Mouse (Mus musculus): ENCODE data around the gene Cd177. TPM values are rescaled to one million over a fixed set of nuclear protein-coding genes. Genes with fewer than 3 reads are reported as not detected.
"Not testable (repeated sequence)": the region's sequence is repeated elsewhere in the genome, so short reads cannot be mapped to it uniquely, and the experiment has no call there.

The Cd177 gene
- polyA plus RNA-seq, 1 experiment from 2014 or later = 10.1 TPM

- Histone ChIP-seq H3K4me2 (no peak overlapping the region), H3K9ac (no peak overlapping the region), H3K27ac (replicated peaks) (no peak overlapping the region), H3K36me3 (replicated peaks) (no peaks in the 10 kb centered on the region), H3K4me3 (replicated peaks) (no peak overlapping the region), H3K9me3 (replicated peaks) (no peaks in the 10 kb centered on the region), H3K4me1 (replicated peaks) (no peaks in the 10 kb centered on the region), H3K27me3 (no peaks in the 10 kb centered on the region)
- ATAC-seq (ENCODE audit: insufficient read depth) = no peak
- WGBS (ENCODE audit: insufficient replicate concordance) = 22% methylated on average over 5 of the region's 5 CpGs
Observed at GRCm38 (mm10) chr7:24753476-24753875, 6.6 kb downstream of the Cd177 start.

- Histone ChIP-seq H3K27me3 (no peaks in the 10 kb centered on the region), H3K9ac (no peak overlapping the region), H3K36me3 (replicated peaks) (no peaks in the 10 kb centered on the region), H3K9me3 (replicated peaks) (no peaks in the 10 kb centered on the region), H3K4me3 (replicated peaks) (no peak overlapping the region), H3K4me1 (replicated peaks) (no peaks in the 10 kb centered on the region), H3K27ac (replicated peaks) (no peak overlapping the region), H3K4me2 (no peak overlapping the region)
- WGBS (ENCODE audit: insufficient replicate concordance) = 52% methylated on average over 2 of the region's 2 CpGs
- no peak for ATAC-seq (ENCODE audit: insufficient read depth)
Observed at GRCm38 (mm10) chr7:24751610-24752009, 8.5 kb downstream of the Cd177 start.

DNA sequence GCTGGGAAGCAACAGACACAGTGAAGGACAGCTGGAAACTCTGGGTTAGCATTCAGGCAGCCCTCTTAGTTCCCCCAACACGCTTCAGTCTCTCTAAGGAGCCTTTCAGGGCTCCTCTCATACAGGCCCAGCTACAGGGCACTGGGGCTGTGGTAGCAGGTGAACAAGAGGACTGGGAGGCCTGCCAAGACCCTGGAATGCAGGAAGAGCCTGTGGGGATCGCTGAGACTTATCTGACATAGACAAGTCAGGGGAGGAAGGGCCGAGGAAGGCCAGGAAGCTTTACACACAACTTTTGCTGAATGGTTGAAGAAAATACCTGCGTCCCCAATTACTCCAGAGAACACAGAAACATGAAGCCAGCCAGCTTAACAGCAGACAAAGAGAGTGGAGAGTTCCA, 9.4 kb downstream of the Cd177 start:
- no peaks in the 10 kb centered on the region for H3K9me3 ChIP-seq (replicated peaks)
- no peak overlapping the region for H3K9ac ChIP-seq
- no peak overlapping the region for H3K27ac ChIP-seq (replicated peaks)
- ATAC-seq (ENCODE audit: insufficient read depth) = no peak
- 29% methylated on average over 4 of the region's 4 CpGs for WGBS (ENCODE audit: insufficient replicate concordance)
- no peaks in the 10 kb centered on the region for H3K36me3 ChIP-seq (replicated peaks)
- no peak overlapping the region for H3K4me2 ChIP-seq
- no peaks in the 10 kb centered on the region for H3K27me3 ChIP-seq
- H3K4me1 ChIP-seq (replicated peaks) = no peaks in the 10 kb centered on the region
- no peak overlapping the region for H3K4me3 ChIP-seq (replicated peaks)

- WGBS (ENCODE audit: insufficient replicate concordance) = 18% methylated on average over 17 of the region's 17 CpGs
- peaks cover 2% of the 10 kb centered on the region; the same call in 1 of the 2 replicates for H3K4me1 ChIP-seq (replicated peaks)
- no peak overlapping the region for H3K9ac ChIP-seq
- no peaks in the 10 kb centered on the region for H3K36me3 ChIP-seq (replicated peaks)
- no peak for ATAC-seq (ENCODE audit: insufficient read depth)
- H3K4me2 ChIP-seq = peak overlapping the region; percentile 1; the same call in 1 of the 2 replicates
- no peaks in the 10 kb centered on the region for H3K27me3 ChIP-seq
- no peak overlapping the region for H3K4me3 ChIP-seq (replicated peaks)
- H3K27ac ChIP-seq (replicated peaks) = no peak overlapping the region
- H3K9me3 ChIP-seq (replicated peaks) = no peaks in the 10 kb centered on the region
Observed at GRCm38 (mm10) chr7:24735970-24736670, 24.0 kb downstream of the Cd177 start.

DNA sequence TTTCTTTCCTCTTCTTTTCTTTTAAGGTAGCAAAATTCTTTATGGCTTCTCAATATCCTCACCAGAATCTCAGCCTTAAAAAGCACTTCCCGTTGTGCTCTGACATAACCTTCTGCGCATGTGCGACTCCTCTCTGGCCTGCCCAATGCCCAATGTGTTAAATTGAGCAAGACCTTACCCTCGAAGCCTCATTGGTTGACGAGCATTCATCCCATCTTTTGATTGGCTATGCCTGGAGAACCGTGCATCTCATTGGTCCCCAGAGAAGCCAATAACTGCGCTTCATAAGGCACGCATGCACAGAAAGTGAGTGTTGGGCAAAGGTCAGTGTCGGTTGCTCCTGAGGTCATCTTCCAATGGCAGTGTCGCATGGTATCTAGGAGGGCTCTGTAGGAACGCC, 33.3 kb downstream of the Cd177 start, which contains the start of gene Gm4763:
Gm4763 (minus strand) TSS at position 101 of the 400 bp plus-strand sequence.
- H3K36me3 ChIP-seq (replicated peaks); ATAC-seq (ENCODE audit: insufficient read depth); H3K4me1 ChIP-seq (replicated peaks); H3K4me2 ChIP-seq; H3K9me3 ChIP-seq (replicated peaks); H3K27ac ChIP-seq (replicated peaks); H3K27me3 ChIP-seq; H3K9ac ChIP-seq; H3K4me3 ChIP-seq (replicated peaks): not testable (repeated sequence)
- WGBS (ENCODE audit: insufficient replicate concordance) = 74% methylated on average over 11 of the region's 11 CpGs

DNA sequence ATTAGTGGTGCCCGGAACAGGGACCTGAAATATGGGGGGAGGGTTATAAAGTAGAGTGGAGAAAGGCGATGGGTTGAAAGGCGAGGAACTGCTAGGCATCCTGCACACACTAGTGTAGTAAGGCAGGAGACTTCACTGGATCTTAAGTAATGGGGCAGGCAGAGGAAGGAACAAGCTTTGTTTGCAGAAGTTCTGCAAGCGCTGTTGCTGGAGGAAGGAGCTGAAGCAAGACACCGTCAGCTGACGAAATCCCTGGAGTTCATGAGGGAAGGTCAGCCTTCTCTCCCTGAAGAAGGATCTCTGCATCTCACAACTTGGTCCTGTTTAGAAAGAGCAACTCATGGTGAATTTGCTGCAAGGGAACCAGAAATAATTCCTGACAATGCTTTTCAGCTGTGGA, 45.1 kb downstream of the Cd177 start:
- Histone ChIP-seq H3K27me3 (no peaks in the 10 kb centered on the region), H3K4me2 (no peak overlapping the region), H3K36me3 (replicated peaks) (no peaks in the 10 kb centered on the region), H3K9ac (no peak overlapping the region), H3K4me3 (replicated peaks) (no peak overlapping the region), H3K4me1 (replicated peaks) (no peaks in the 10 kb centered on the region), H3K27ac (replicated peaks) (no peak overlapping the region), H3K9me3 (replicated peaks) (no peaks in the 10 kb centered on the region)
- no peak for ATAC-seq (ENCODE audit: insufficient read depth)
- WGBS (ENCODE audit: insufficient replicate concordance) = 36% methylated on average over 6 of the region's 6 CpGs

- no peak for ATAC-seq (ENCODE audit: insufficient read depth)
- H3K4me1 ChIP-seq (replicated peaks) = no peaks in the 10 kb centered on the region
- H3K9me3 ChIP-seq (replicated peaks) = no peaks in the 10 kb centered on the region
- H3K9ac ChIP-seq = no peak within 1 kb of the TSS
- no peak within 1 kb of the TSS for H3K27ac ChIP-seq (replicated peaks)
- no peaks in the 10 kb centered on the region for H3K36me3 ChIP-seq (replicated peaks)
- no peak within 1 kb of the TSS for H3K4me3 ChIP-seq (replicated peaks)
- H3K27me3 ChIP-seq = 0 out of 2 replicates have a peak, but pooled peaks cover 5% of the 10 kb centered on the region
- H3K4me2 ChIP-seq = no peak within 1 kb of the TSS
- 82% methylated on average over 14 of the region's 14 CpGs for WGBS (ENCODE audit: insufficient replicate concordance)
Observed at GRCm38 (mm10) chr7:24708832-24709292, 51.2 kb downstream of the Cd177 start, which contains the start of gene BC049730. Gene BC049730, plus strand, starts transcription at chr7:24709242.

- WGBS (ENCODE audit: insufficient replicate concordance) = 61% methylated on average over 9 of the region's 9 CpGs
- H3K9me3 ChIP-seq (replicated peaks); H3K4me2 ChIP-seq; ATAC-seq (ENCODE audit: insufficient read depth); H3K4me3 ChIP-seq (replicated peaks); H3K4me1 ChIP-seq (replicated peaks); H3K36me3 ChIP-seq (replicated peaks); H3K9ac ChIP-seq; H3K27me3 ChIP-seq; H3K27ac ChIP-seq (replicated peaks): not testable (repeated sequence)
Observed at GRCm38 (mm10) chr7:24702841-24703240, 57.3 kb downstream of the Cd177 start.

DNA sequence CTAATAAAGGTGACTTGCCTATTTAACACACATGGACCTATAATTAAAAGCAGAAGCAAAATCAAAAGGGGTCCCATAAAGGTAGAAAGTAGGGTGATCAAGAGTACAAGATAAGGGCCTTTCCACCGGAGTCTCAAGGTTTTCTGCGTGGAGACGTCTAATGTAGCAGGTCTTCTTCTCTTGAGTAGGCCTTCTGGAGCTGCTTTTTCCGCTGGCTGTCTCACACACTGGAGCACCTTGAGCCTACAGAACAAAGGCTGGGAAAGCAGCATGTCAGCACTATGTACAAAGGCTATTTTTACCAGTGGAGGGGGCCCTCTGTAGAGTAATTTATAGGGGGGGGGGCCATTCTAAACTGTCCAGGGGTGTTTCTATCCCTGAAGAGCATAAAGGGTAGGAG, 62.2 kb downstream of the Cd177 start:
- not testable (repeated sequence) for H3K4me1 ChIP-seq (replicated peaks); H3K9me3 ChIP-seq (replicated peaks); H3K36me3 ChIP-seq (replicated peaks); H3K27ac ChIP-seq (replicated peaks); H3K27me3 ChIP-seq; H3K4me2 ChIP-seq; H3K4me3 ChIP-seq (replicated peaks); ATAC-seq (ENCODE audit: insufficient read depth); H3K9ac ChIP-seq
- WGBS (ENCODE audit: insufficient replicate concordance) = 81% methylated on average over 4 of the region's 4 CpGs

Other genes starting within 250 kb of the Cd177 start
- gene AC161166.1, start 247.9 kb downstream of the Cd177 start, polyA plus RNA-seq (2015; fragmentation: Nextera tagmentation; extraction: Ambion mirVana) = not detected in 2 replicates
- 1.6 and 2.0 TPM in 2 replicates for gene Irgq, start 229.6 kb downstream of the Cd177 start, polyA plus RNA-seq (2015; fragmentation: Nextera tagmentation; extraction: Ambion mirVana)
- not detected in 2 replicates for gene Pinlyp, start 214.2 kb downstream of the Cd177 start, polyA plus RNA-seq (2015; fragmentation: Nextera tagmentation; extraction: Ambion mirVana)
- 41.1 and 48.9 TPM in 2 replicates for gene Xrcc1, start 214.0 kb downstream of the Cd177 start, polyA plus RNA-seq (2015; fragmentation: Nextera tagmentation; extraction: Ambion mirVana)
- 27.1 and 28.9 TPM in 2 replicates for gene Ethe1, start 172.8 kb downstream of the Cd177 start, polyA plus RNA-seq (2015; fragmentation: Nextera tagmentation; extraction: Ambion mirVana)
- 0.22 and 0.24 TPM in 2 replicates for gene Zfp575, start 172.7 kb downstream of the Cd177 start, polyA plus RNA-seq (2015; fragmentation: Nextera tagmentation; extraction: Ambion mirVana)
- gene Phldb3, start 149.5 kb downstream of the Cd177 start, polyA plus RNA-seq (2015; fragmentation: Nextera tagmentation; extraction: Ambion mirVana) = 0.10 and 0.12 TPM in 2 replicates
- gene Lypd3, start 123.8 kb downstream of the Cd177 start, polyA plus RNA-seq (2015; fragmentation: Nextera tagmentation; extraction: Ambion mirVana) = not detected in 2 replicates
- 0.08 TPM in 1 of 2 replicates, not detected in the other for gene Tex101, start 83.6 kb downstream of the Cd177 start, polyA plus RNA-seq (2015; fragmentation: Nextera tagmentation; extraction: Ambion mirVana)
- not detected in 2 replicates for gene BC049730, start 51.1 kb downstream of the Cd177 start, polyA plus RNA-seq (2015; fragmentation: Nextera tagmentation; extraction: Ambion mirVana)
- gene Gm4763, start 33.4 kb downstream of the Cd177 start, polyA plus RNA-seq (2015; fragmentation: Nextera tagmentation; extraction: Ambion mirVana) = not detected in 2 replicates
- gene Ceacam10, start 16.9 kb upstream of the Cd177 start, polyA plus RNA-seq (2015; fragmentation: Nextera tagmentation; extraction: Ambion mirVana) = 2.1 and 2.4 TPM in 2 replicates
- 1.6 and 1.9 TPM in 2 replicates for gene Gm9844, start 101.9 kb upstream of the Cd177 start, polyA plus RNA-seq (2015; fragmentation: Nextera tagmentation; extraction: Ambion mirVana)
- not detected in 2 replicates for gene Lypd4, start 109.6 kb upstream of the Cd177 start, polyA plus RNA-seq (2015; fragmentation: Nextera tagmentation; extraction: Ambion mirVana)
- not detected in 2 replicates for gene Dmrtc2, start 109.7 kb upstream of the Cd177 start, polyA plus RNA-seq (2015; fragmentation: Nextera tagmentation; extraction: Ambion mirVana)
- gene Rps19, start 124.1 kb upstream of the Cd177 start, polyA plus RNA-seq (2015; fragmentation: Nextera tagmentation; extraction: Ambion mirVana) = 1,016 and 1,167 TPM in 2 replicates
- gene Cd79a, start 137.1 kb upstream of the Cd177 start, polyA plus RNA-seq (2015; fragmentation: Nextera tagmentation; extraction: Ambion mirVana) = 6.0 and 7.2 TPM in 2 replicates
- 41.7 and 46.4 TPM in 2 replicates for gene Arhgef1, start 142.6 kb upstream of the Cd177 start, polyA plus RNA-seq (2015; fragmentation: Nextera tagmentation; extraction: Ambion mirVana)
- gene Gm4881, start 184.2 kb upstream of the Cd177 start, polyA plus RNA-seq (2015; fragmentation: Nextera tagmentation; extraction: Ambion mirVana) = not detected in 2 replicates
- 59.4 and 69.5 TPM in 2 replicates for gene Rabac1, start 212.4 kb upstream of the Cd177 start, polyA plus RNA-seq (2015; fragmentation: Nextera tagmentation; extraction: Ambion mirVana)
- 1.3 and 1.5 TPM in 2 replicates for gene Atp1a3, start 245.6 kb upstream of the Cd177 start, polyA plus RNA-seq (2015; fragmentation: Nextera tagmentation; extraction: Ambion mirVana)